Mouse (Mus musculus): ENCODE data around the gene Il1rapl1.

DNA sequence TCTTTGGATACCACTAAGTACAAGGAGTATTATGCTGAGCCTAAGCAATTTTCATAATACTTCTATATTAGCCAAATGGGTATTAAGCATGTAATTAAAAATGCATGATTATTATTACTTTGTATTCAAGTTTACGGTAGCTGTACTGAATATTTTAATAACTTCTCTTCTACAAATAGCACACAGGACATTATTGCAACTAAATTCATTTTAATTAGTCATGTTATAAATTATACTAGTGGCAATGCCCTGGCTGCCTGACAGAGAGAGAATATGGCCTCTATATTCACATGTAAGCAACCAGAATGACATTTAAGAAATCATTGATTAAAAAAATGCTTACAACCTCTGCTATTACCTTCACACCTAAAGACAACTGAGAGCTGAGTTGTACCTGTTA, 1160.8 kb downstream of the Il1rapl1 start:
- TF ChIP-seq CTCF (IDR thresholded peaks at IDR 0.05; ENCODE audit: control insufficient read depth, insufficient read depth, low read length) (no peak), POLR2A (IDR thresholded peaks at IDR 0.05; ENCODE audit: borderline replicate concordance, control insufficient read depth, low read depth, low read length) (no peak)
